Mouse (Mus musculus): ENCODE data around the gene Aspdh.

- TF ChIP-seq MAX (IDR thresholded peaks at IDR 0.05; ENCODE audit: low read depth), result no peak
- no peak for TF ChIP-seq USF1 (IDR thresholded peaks at IDR 0.05; ENCODE audit: low read depth)
- TF ChIP-seq POLR2AphosphoS2 (IDR thresholded peaks at IDR 0.05; ENCODE audit: insufficient read length, low read depth), result no peak
- TF ChIP-seq MYOD1 (IDR thresholded peaks at IDR 0.05; ENCODE audit: control insufficient read depth in 1 of 3, insufficient read length in 2 of 3, low read depth in 2 of 3), result no peak
- TF ChIP-seq MYOG (IDR thresholded peaks at IDR 0.05; ENCODE audit: control insufficient read depth in 1 of 3, insufficient read depth in 1 of 3, insufficient read length in 2 of 3, low read depth in 2 of 3), result no peak
- no peak for TF ChIP-seq CEBPB (IDR thresholded peaks at IDR 0.05; ENCODE audit: insufficient read depth, poor library complexity, severe bottlenecking)
- no peak for TF ChIP-seq POLR2A (IDR thresholded peaks at IDR 0.05; ENCODE audit: insufficient read length, low read depth)
- TF ChIP-seq TCF12 (IDR thresholded peaks at IDR 0.05; ENCODE audit: insufficient read depth, poor library complexity, severe bottlenecking), result no peak
- no peak for TF ChIP-seq REST (IDR thresholded peaks at IDR 0.05; ENCODE audit: insufficient read depth, insufficient read length)
Measured at GRCm38 (mm10) chr7:44428171-44428950, 36.8 kb upstream of the Aspdh start.

All from myocyte (in vitro differentiated cells).